Mouse (Mus musculus): ENCODE results near the gene Akr1c19.
A peak's percentile ranks its signal among the peaks of the same experiment; 100 is the strongest.
"Not testable (repeated sequence)": the region's sequence is repeated elsewhere in the genome, so short reads cannot be mapped to it uniquely, and the experiment has no call there.

Gene Akr1c19

DNA sequence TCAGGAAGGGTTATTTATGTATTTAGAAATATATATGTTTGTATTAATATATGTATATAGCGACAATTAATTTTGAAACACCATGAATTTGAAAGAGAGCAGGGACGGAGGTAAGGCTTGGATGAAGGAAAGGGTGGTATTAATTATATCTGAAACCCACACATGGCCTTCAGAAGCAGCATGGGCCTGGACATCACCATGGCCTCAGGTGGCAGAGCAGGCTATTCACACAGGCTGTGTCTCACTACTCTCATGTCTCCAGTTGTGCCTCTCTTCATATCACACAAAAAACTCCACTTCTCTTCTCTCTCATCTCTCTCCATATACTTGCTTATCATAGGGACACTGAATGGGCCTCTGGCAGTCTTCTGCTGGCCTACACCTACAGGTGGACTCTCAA, 37.0 kb downstream of the Akr1c19 start:
- DNase-seq (ENCODE audit: low read depth, low spot score), result not testable (repeated sequence)

DNA sequence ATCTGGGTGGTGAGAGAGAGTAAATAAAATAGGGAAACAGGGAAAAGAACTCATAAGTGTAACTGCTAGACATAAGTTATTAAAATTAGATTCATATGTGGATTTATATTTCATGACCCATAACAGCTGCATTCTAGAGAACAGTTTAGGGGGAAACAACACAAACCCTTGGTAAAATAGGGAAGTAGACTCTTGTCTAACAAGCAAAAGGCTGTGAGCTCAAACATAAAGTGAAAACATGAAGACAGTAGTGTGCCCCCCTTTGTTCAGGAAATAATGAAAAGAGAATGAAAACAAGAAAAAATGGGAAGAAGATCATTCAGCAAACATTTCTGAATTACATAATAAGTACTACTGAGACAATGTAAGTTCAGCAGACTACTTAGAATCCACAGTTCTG, 42.4 kb downstream of the Akr1c19 start:
- no peak for DNase-seq (ENCODE audit: low read depth, low spot score)

GRCm38 (mm10) chr13:4277526-4277925, 49.0 kb downstream of the Akr1c19 start:
- DNase-seq (ENCODE audit: low read depth, low spot score), result no peak

GRCm38 (mm10) chr13:4279284-4279683, 50.8 kb downstream of the Akr1c19 start, which contains the start of gene Akr1c12:
Gene Akr1c12 (minus strand): TSS chr13:4279433.
- DNase-seq (ENCODE audit: low read depth, low spot score), result no peak

DNA sequence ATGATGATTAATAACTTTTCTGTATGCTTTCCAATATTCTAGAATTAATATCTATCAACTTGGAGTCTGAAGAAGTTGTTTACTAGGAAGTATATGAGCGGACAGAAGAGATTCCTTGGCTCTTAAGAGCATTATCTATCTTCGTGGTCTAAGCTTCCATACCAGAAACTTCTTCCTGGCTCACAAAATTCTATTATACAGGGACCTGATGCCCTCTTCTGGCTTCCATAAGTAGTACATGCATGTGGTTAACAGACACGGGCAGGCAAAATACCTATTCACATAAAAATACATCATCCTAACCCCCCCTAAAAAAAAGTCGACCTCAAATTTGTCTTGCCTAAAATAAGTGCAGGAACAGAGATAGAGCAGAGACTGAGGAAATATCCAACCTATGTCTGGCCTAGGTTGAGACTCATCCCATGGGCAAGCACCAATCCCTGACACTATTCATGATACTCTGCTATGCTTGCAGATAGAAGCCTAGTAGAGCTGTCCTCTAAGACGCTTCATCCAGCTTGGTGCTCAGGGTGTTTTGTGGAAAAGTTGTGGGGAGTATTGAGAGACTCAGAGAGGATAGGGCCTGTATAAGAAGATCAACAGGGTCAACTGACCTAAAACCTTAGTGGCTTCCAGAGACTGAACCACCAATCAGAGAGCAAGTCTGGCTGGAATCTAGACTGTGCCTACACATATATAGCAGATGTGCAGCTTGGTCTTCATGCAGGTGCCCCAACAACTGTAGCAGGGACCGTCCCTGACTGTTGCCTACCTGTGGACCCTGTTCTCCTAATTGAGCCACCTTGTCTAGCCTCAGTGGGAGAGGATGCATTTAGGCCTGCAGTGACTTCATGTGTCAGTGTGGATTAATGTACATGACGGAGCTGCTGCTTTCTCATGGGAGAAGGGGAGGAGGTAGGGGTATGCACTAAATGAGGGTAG, 53.2 kb downstream of the Akr1c19 start:
- DNase-seq (ENCODE audit: low read depth, low spot score), result peak; percentile 19

DNA sequence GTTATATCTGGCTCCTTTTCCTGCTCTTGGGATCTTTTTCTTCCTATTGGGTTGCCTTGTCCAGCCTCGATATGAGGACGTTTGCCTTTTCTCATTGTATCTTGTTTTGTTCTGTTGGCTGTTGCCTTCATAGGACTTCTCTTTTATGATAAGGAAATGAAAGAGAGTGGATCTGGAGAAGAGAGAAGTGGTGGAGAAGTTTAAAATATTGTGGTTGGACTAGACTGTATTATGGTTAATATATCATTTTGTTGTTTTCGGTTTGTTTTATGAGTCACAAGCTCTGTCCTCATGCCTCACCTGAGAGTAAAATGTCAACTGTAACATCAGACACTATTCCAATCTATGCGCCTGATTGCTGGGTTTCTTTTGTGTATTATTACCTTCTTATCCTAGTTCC, 68.5 kb downstream of the Akr1c19 start:
- DNase-seq (ENCODE audit: low read depth, low spot score), result no peak

Measured in embryo, embryonic 11.5 days (tissue).